Mouse (Mus musculus) MEL (cell line): ENCODE results near the gene Proca1.

Experiments used
- EP300 ChIP-seq, 2 experiments: IDR thresholded peaks; 2 replicates each; pipeline ENCODE4 v1.6.1; 2011; ENCODE audit warnings: improper control_type of control experiment in 2 of 2, low read length in 2 of 2, low read depth in 1 of 2, mild to moderate bottlenecking in 1 of 2
- GATA1 ChIP-seq: IDR thresholded peaks from 2 replicates; pipeline ENCODE4 v1.6.1; 2011; ENCODE audit warnings: low read depth, low read length, improper control_type of control experiment
- MEF2A ChIP-seq: IDR thresholded peaks from 2 replicates; pipeline ENCODE4 v1.6.1; 2014; ENCODE audit warnings: low read depth, mild to moderate bottlenecking, inconsistent platforms, low read length, improper control_type of control experiment; ENCODE audit not compliant: poor library complexity, insufficient replicate concordance, severe bottlenecking; ENCODE audit errors: extremely low read depth
- NRF1 ChIP-seq: IDR thresholded peaks from 2 replicates; pipeline ENCODE4 v1.6.1; 2014; ENCODE audit warnings: low read depth, mild to moderate bottlenecking, inconsistent platforms, low read length, improper control_type of control experiment, moderate library complexity; ENCODE audit not compliant: poor library complexity, insufficient read depth, severe bottlenecking
- POLR2A ChIP-seq, 2 experiments: IDR thresholded peaks; 2 replicates each; pipeline ENCODE4 v1.6.1; 2011 to 2012; ENCODE audit warnings: low read length in 2 of 2, mild to moderate bottlenecking in 2 of 2, control low read depth in 1 of 2, improper control_type of control experiment in 1 of 2, low read depth in 1 of 2, moderate library complexity in 1 of 2; ENCODE audit not compliant: control insufficient read depth in 1 of 2, insufficient read depth in 1 of 2, poor library complexity in 1 of 2
- RAD21 ChIP-seq: IDR thresholded peaks from 2 replicates; pipeline ENCODE4 v1.6.1; 2011; ENCODE audit warnings: mild to moderate bottlenecking, low read depth, low read length, improper control_type of control experiment
- RCOR1 ChIP-seq: IDR thresholded peaks from 2 replicates; pipeline ENCODE4 v1.6.1; 2012; ENCODE audit warnings: low read depth, mild to moderate bottlenecking, inconsistent platforms, low read length, improper control_type of control experiment
- USF1 ChIP-seq: IDR thresholded peaks from 2 replicates; pipeline ENCODE4 v1.6.1; 2014; ENCODE audit warnings: low read depth, mild to moderate bottlenecking, inconsistent platforms, low read length, improper control_type of control experiment, moderate library complexity
- ZC3H11A ChIP-seq: IDR thresholded peaks from 2 replicates; pipeline ENCODE4 v1.6.1; 2012; ENCODE audit warnings: low read depth, mild to moderate bottlenecking, inconsistent platforms, low read length, improper control_type of control experiment
- ZNF384 ChIP-seq: IDR thresholded peaks from 2 replicates; pipeline ENCODE4 v1.6.1; 2012; ENCODE audit warnings: low read depth, mild to moderate bottlenecking, inconsistent platforms, low read length, improper control_type of control experiment

DNA sequence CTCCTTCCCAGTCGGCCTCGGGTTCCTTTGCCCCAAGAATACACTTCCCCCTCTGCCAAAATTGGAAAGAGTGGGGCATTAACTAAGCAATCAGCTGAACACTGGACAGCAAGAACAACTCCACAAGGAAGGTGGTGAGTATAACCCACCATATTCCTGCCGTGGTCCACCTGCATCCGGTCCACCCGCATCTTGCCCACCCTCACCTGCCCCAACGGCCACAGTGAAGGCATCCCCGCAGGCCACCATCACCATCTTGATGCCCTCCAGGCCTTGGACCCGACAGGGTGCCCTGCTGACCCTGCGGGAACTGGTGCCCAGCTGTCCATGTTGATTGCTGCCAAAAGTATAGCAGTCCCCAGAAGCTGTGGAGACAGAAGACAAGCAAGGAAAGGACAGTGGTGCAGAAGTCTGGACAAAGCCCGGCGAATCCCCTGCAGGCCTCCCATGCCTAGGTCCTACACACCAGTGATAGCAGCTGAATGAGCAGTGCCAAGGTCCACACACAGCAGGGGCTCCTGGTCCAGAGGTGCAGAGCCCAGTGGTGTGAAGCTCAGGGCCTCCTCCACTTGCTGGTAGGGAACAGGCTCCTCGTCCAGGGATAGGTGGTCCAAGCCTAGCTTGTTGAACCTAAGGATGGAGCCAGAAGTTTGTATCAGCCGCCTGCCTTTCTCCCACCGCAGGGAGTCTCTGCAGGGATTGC lies 25.8 kb upstream of the Proca1 start:
- TF ChIP-seq POLR2A (IDR thresholded peaks at IDR 0.05; ENCODE audit: control insufficient read depth in 1 of 2, insufficient read depth in 1 of 2, low read depth in 1 of 2, low read length in 2 of 2, poor library complexity in 1 of 2) = no peak
- TF ChIP-seq GATA1 = no peak
- TF ChIP-seq NRF1 = no peak
- no peak for TF ChIP-seq ZNF384
- no peak for TF ChIP-seq RCOR1
- no peak for TF ChIP-seq USF1
- TF ChIP-seq MEF2A = no peak
- TF ChIP-seq ZC3H11A = no peak
- TF ChIP-seq RAD21 = no peak
- TF ChIP-seq EP300 (IDR thresholded peaks at IDR 0.05; ENCODE audit: low read depth in 1 of 2, low read length in 2 of 2) = no peak
